Mouse (Mus musculus) spleen, adult 2 months (tissue): ENCODE data around the gene Arhgap27.

Experiments used
- CTCF ChIP-seq: fragments of 200-500 bp; IDR thresholded peaks from 2 replicates; pipeline ENCODE4 v1.5.1; 2011; ENCODE audit warnings: mild to moderate bottlenecking, inconsistent platforms; ENCODE audit not compliant: insufficient read depth, insufficient read length, insufficient replicate concordance; ENCODE audit errors: extremely low read depth
- POLR2A ChIP-seq: fragments of 200-500 bp; IDR thresholded peaks from 2 replicates; pipeline ENCODE4 v1.6.1; 2011; ENCODE audit warnings: low read depth, low read length, inconsistent platforms

DNA sequence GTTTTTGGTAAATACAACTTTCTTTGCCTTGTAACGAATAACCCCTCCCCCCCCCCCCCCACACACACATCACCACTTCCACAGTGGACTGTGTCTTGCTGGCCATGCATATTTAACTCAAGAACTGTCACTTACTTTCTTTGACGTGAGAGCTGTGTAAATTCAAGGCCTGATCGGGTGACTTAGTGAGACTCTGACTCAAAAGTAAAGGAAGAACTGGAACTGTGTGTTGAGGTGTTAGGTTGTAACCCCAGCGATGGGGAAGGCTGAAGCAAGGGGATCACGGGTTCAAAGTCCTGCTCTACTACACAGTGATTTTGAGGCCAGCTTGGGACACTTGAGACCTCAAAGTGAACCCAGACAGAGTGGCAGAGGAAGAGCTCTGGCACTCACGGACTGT lies 50.0 kb downstream of the Arhgap27 start:
- TF ChIP-seq CTCF (no peak), POLR2A (no peak)
